Mouse (Mus musculus) heart, embryonic 13.5 days (tissue): Measurements from ENCODE around the gene Plcxd3. TPM values are rescaled to one million over a fixed set of nuclear protein-coding genes. Genes with fewer than 3 reads are reported as not detected.
"Not testable (repeated sequence)": the region's sequence is repeated elsewhere in the genome, so short reads cannot be mapped to it uniquely, and the experiment has no call there.

Experiments used
- ATAC-seq: fragments of 200-750 bp; cut with Nextera tagmentation; 2 replicates; pipeline ENCODE4 v1.8.0; 2017; ENCODE audit warnings: moderate TSS enrichment; ENCODE audit not compliant: insufficient number of reproducible peaks, low FRiP score, low TSS enrichment; ENCODE audit errors: extremely low read depth
- H3K27ac ChIP-seq: fragments of 300-500 bp; sonication (generic); replicated peaks from 2 replicates; pipeline ENCODE4 v1.5.1; 2015; ENCODE audit warnings: moderate library complexity, mild to moderate bottlenecking, inconsistent platforms
- H3K27me3 ChIP-seq: fragments of 300-500 bp; sonication (generic); replicated peaks from 2 replicates; pipeline ENCODE4 v1.6.1; 2015; ENCODE audit warnings: mild to moderate bottlenecking, inconsistent platforms
- H3K36me3 ChIP-seq: fragments of 300-500 bp; sonication (generic); 2 replicates; pipeline ENCODE4 v1.6.1; 2015; ENCODE audit warnings: mild to moderate bottlenecking, inconsistent platforms
- H3K4me1 ChIP-seq: fragments of 300-500 bp; sonication (generic); 2 replicates; pipeline ENCODE4 v1.6.1; 2015; ENCODE audit warnings: inconsistent platforms
- H3K4me2 ChIP-seq: fragments of 300-500 bp; sonication (generic); 2 replicates; pipeline ENCODE4 v1.6.1; 2015; ENCODE audit warnings: inconsistent platforms, mild to moderate bottlenecking, moderate library complexity
- H3K4me3 ChIP-seq: fragments of 300-500 bp; sonication (generic); 2 replicates; pipeline ENCODE4 v1.5.1; 2015; ENCODE audit warnings: moderate library complexity, mild to moderate bottlenecking, inconsistent platforms
- H3K9ac ChIP-seq: fragments of 300-500 bp; sonication (generic); 2 replicates; pipeline ENCODE4 v1.6.1; 2015; ENCODE audit warnings: inconsistent platforms, mild to moderate bottlenecking, moderate library complexity
- H3K9me3 ChIP-seq: fragments of 300-500 bp; sonication (generic); 2 replicates; pipeline ENCODE4 v1.6.1; 2016; ENCODE audit warnings: inconsistent platforms
- WGBS: fragments of 180-500 bp; shearing (Covaris S2); methylation state at CpG from one replicate; pipeline ENCODE4 v1.1.7; 2015; ENCODE audit warnings: mixed read lengths; 5-methylcytosine and 5-hydroxymethylcytosine counted together
- polyA plus RNA-seq: library from polyadenylated mRNA; unstranded; fragments of >200 nt; fragmentation: Nextera tagmentation; extraction: Ambion mirVana; gene quantifications from 2 replicates; pipeline ENCODE4 v1.2.1, GENCODE M21; 2015

Gene Plcxd3
- polyA plus RNA-seq, 1 experiment from 2014 or later = 0.72 TPM

- Histone ChIP-seq H3K27ac (no peak overlapping the region), H3K4me1 (no peaks in the 10 kb centered on the region), H3K4me2 (no peak overlapping the region), H3K9ac (no peak overlapping the region), H3K4me3 (no peak overlapping the region), H3K9me3 (no peaks in the 10 kb centered on the region), H3K36me3 (no peaks in the 10 kb centered on the region), H3K27me3 (no peaks in the 10 kb centered on the region)
- ATAC-seq = no peak
- 65% methylated on average over 6 of the region's 6 CpGs for WGBS
These were observed 186.2 kb downstream of the Plcxd3 start for GRCm38 (mm10) chr15:4561431-4561970.

- H3K9ac ChIP-seq, H3K36me3 ChIP-seq, H3K4me1 ChIP-seq, H3K9me3 ChIP-seq, H3K4me3 ChIP-seq, ATAC-seq, H3K27ac ChIP-seq, H3K27me3 ChIP-seq, H3K4me2 ChIP-seq: not testable (repeated sequence)
- 91% methylated on average over 8 of the region's 8 CpGs for WGBS
These were observed 220.2 kb downstream of the Plcxd3 start for GRCm38 (mm10) chr15:4595521-4595920.

GRCm38 (mm10) chr15:4598661-4599060, 223.4 kb downstream of the Plcxd3 start:
- not testable (repeated sequence) for ATAC-seq, H3K36me3 ChIP-seq, H3K4me2 ChIP-seq, H3K9me3 ChIP-seq, H3K9ac ChIP-seq, H3K27ac ChIP-seq, H3K4me3 ChIP-seq, H3K27me3 ChIP-seq, H3K4me1 ChIP-seq
- 88% methylated on average over 8 of the region's 8 CpGs for WGBS

GRCm38 (mm10) chr15:4599331-4599730, 224.0 kb downstream of the Plcxd3 start:
- H3K4me1 ChIP-seq, ATAC-seq, H3K9ac ChIP-seq, H3K9me3 ChIP-seq, H3K36me3 ChIP-seq, H3K27ac ChIP-seq, H3K4me2 ChIP-seq, H3K27me3 ChIP-seq, H3K4me3 ChIP-seq: not testable (repeated sequence)
- WGBS = 81% methylated on average over 8 of the region's 8 CpGs

- H3K27me3 ChIP-seq = no peaks in the 10 kb centered on the region
- H3K27ac ChIP-seq = no peak overlapping the region
- no peak for ATAC-seq
- no peak overlapping the region for H3K9ac ChIP-seq
- no peaks in the 10 kb centered on the region for H3K4me1 ChIP-seq
- 61% methylated on average over 6 of the region's 6 CpGs for WGBS
- no peak overlapping the region for H3K4me2 ChIP-seq
- no peak overlapping the region for H3K4me3 ChIP-seq
- H3K9me3 ChIP-seq = no peaks in the 10 kb centered on the region
- no peaks in the 10 kb centered on the region for H3K36me3 ChIP-seq
These were observed 230.3 kb downstream of the Plcxd3 start for GRCm38 (mm10) chr15:4605630-4606029.
